In the genomic region with DNA sequence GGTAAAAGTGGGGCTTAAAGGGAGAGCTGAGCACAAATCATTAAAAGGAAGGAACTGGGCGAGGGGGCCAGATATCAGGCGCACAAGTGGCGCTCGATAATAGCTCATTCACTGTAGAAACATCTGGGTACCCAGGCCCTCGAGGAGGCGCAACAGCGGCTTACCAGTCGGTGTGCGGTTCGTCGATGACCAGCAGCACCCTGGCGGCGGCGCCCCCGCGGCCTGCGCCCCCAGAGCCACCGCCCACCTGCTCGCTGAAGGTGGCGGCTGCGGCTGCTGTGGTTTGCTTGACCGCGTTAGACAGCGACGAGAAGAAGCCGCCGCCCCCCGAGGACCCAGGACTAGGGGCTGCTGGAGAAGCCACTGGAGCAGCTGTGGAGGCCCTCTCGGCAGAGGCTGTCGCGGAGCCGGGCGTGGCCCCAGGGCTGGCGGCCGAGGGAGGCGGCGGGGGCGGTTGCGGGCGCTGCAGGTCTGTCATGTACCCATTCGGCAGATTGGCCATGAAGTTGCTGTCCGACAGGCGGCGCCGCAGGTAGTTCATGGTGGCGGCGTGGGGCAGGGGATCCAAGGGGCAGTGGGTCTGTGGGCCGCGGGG, we compare ENCODE assay signal across 8 mouse cellular contexts. TPM values are rescaled to one million over a fixed set of nuclear protein-coding genes. Genes with fewer than 3 reads are reported as not detected.
A peak's percentile ranks its signal among the peaks of the same experiment; 100 is the strongest.
DNase-seq lines count a peak whose midpoint lies in the region; ATAC-seq and TF ChIP-seq lines count a peak whose summit lies in the region.

No protein-coding gene starts in this region.

- WGBS in cerebellum, adult 2 months: under 1% methylated on average over 40 of the region's 49 CpGs
- WGBS in lung, embryonic 15.5 days: 22% methylated on average over 41 of the region's 49 CpGs
- WGBS in forebrain, embryonic 16.5 days: 13% methylated on average over 44 of the region's 49 CpGs
- 15% methylated on average over 47 of the region's 49 CpGs for WGBS in liver, embryonic 15.5 days (ENCODE audit: insufficient replicate concordance)

- no peak overlapping the region for H3K9ac ChIP-seq in lung, embryonic 15.5 days
- H3K9ac ChIP-seq in forebrain, embryonic 16.5 days (replicated peaks; ENCODE audit: low read depth, low read length): peak overlapping the region; percentile 67
- H3K9ac ChIP-seq in liver, embryonic 15.5 days: no peak overlapping the region

- peak overlapping the region; percentile 36 for H3K27ac ChIP-seq in cerebellum, adult 2 months (ENCODE audit: insufficient read depth, low read length)
- H3K27ac ChIP-seq in lung, embryonic 15.5 days: no peak overlapping the region
- H3K27ac ChIP-seq in forebrain, embryonic 16.5 days (ENCODE audit: low read length): peak overlapping the region; percentile 66
- H3K27ac ChIP-seq in liver, embryonic 15.5 days (replicated peaks): no peak overlapping the region

- ATAC-seq in lung, embryonic 15.5 days (ENCODE audit: borderline replicate concordance, extremely low read depth, low FRiP score, low TSS enrichment): peak; percentile 65
- ATAC-seq in forebrain, embryonic 16.5 days: peak; percentile 58
- ATAC-seq in liver, embryonic 15.5 days (ENCODE audit: insufficient read depth): no peak

- H3K4me1 ChIP-seq in cerebellum, adult 2 months (ENCODE audit: control insufficient read depth, insufficient read depth, low read length): peaks cover 7% of the 10 kb centered on the region; the same call in 1 of the 2 replicates
- no peaks in the 10 kb centered on the region; the same call in 1 of the 2 replicates for H3K4me1 ChIP-seq in lung, embryonic 15.5 days
- H3K4me1 ChIP-seq in forebrain, embryonic 16.5 days (replicated peaks; ENCODE audit: control insufficient read depth, insufficient read depth, low read length): peaks cover 9% of the 10 kb centered on the region; the same call in 1 of the 2 replicates
- H3K4me1 ChIP-seq in liver, embryonic 15.5 days (replicated peaks): no peaks in the 10 kb centered on the region

- TF ChIP-seq POLR2A in cerebellum, adult 2 months (IDR thresholded peaks at IDR 0.05; ENCODE audit: borderline replicate concordance, insufficient read depth, low read length): no peak

- peak overlapping the region; percentile 79 for H3K4me2 ChIP-seq in lung, embryonic 15.5 days
- peak overlapping the region; percentile 60 for H3K4me2 ChIP-seq in forebrain, embryonic 16.5 days (ENCODE audit: low read length)
- H3K4me2 ChIP-seq in liver, embryonic 15.5 days: peak overlapping the region; percentile 56

- no peak for TF ChIP-seq CTCF in cerebellum, adult 2 months (IDR thresholded peaks at IDR 0.05; ENCODE audit: borderline replicate concordance, insufficient read depth, low read depth, low read length)

- H3K36me3 ChIP-seq in lung, embryonic 15.5 days: no peaks in the 10 kb centered on the region
- H3K36me3 ChIP-seq in forebrain, embryonic 16.5 days (ENCODE audit: control insufficient read depth, insufficient read depth): no peaks in the 10 kb centered on the region
- H3K36me3 ChIP-seq in liver, embryonic 15.5 days (replicated peaks): no peaks in the 10 kb centered on the region

- no peaks in the 10 kb centered on the region for H3K27me3 ChIP-seq in cerebellum, adult 2 months (ENCODE audit: control insufficient read depth, insufficient read depth, low read length)
- no peaks in the 10 kb centered on the region; the same call in 1 of the 2 replicates for H3K27me3 ChIP-seq in lung, embryonic 15.5 days
- no peaks in the 10 kb centered on the region for H3K27me3 ChIP-seq in forebrain, embryonic 16.5 days (replicated peaks; ENCODE audit: control insufficient read depth, insufficient read depth, low read length)
- peaks cover 48% of the 10 kb centered on the region for H3K27me3 ChIP-seq in liver, embryonic 15.5 days

- H3K9me3 ChIP-seq in lung, embryonic 15.5 days: no peaks in the 10 kb centered on the region
- H3K9me3 ChIP-seq in forebrain, embryonic 16.5 days (ENCODE audit: control insufficient read depth, low read length): no peaks in the 10 kb centered on the region
- no peaks in the 10 kb centered on the region for H3K9me3 ChIP-seq in liver, embryonic 15.5 days (replicated peaks)

- peak overlapping the region; percentile 82 for H3K4me3 ChIP-seq in cerebellum, adult 2 months (replicated peaks; ENCODE audit: insufficient read depth, low read depth, low read length)
- peak overlapping the region; percentile 37 for H3K4me3 ChIP-seq in lung, embryonic 15.5 days
- peak overlapping the region; percentile 66 for H3K4me3 ChIP-seq in forebrain, embryonic 16.5 days (replicated peaks; ENCODE audit: low read length)
- H3K4me3 ChIP-seq in liver, embryonic 15.5 days (replicated peaks): peak overlapping the region; percentile 36

- intact Hi-C loops in gastrocnemius, postnatal 14 days (cut with DNase I; ENCODE audit: low total_unique reads): no loop called here

- DNase-seq in cerebellum, adult 2 months: no peak
- DNase-seq in cerebellum, adult 11-12 months: no peak
- DNase-seq in lung, postnatal 10 days: no peak
- DNase-seq in ovary, postnatal 14 days (ENCODE audit: low spot score): no peak
- DNase-seq in gastrocnemius, postnatal 14 days: no peak

RNA-seq across cellular contexts. Expression of gene Syn1, which starts 0.5 kb away (rescaled TPM):
- polyA plus RNA-seq in cerebellum, adult 2 months (2012; rRNA removed): 164 and 171 TPM in 2 replicates
- polyA plus RNA-seq in lung, embryonic 15.5 days (2015; fragmentation: Nextera tagmentation; extraction: Ambion mirVana): 0.21 and 0.39 TPM in 2 replicates
- polyA plus RNA-seq in forebrain, embryonic 16.5 days (2015; fragmentation: Nextera tagmentation; extraction: Ambion mirVana): 37.5 and 37.7 TPM in 2 replicates
- 0.06 and 0.09 TPM in 2 replicates for polyA plus RNA-seq in liver, embryonic 15.5 days (2015; fragmentation: Nextera tagmentation; extraction: Ambion mirVana)
- total RNA-seq in gastrocnemius, postnatal 14 days (2021): under 1 TPM; 0.20 to 0.29 TPM

RNA-seq across cellular contexts. Expression of gene Cfp, which starts 11.0 kb away (rescaled TPM):
- polyA plus RNA-seq in cerebellum, adult 2 months (2012; rRNA removed): 31.1 and 32.5 TPM in 2 replicates
- polyA plus RNA-seq in lung, embryonic 15.5 days (2015; fragmentation: Nextera tagmentation; extraction: Ambion mirVana): 7.0 and 7.4 TPM in 2 replicates
- polyA plus RNA-seq in forebrain, embryonic 16.5 days (2015; fragmentation: Nextera tagmentation; extraction: Ambion mirVana): 4.4 and 6.4 TPM in 2 replicates
- polyA plus RNA-seq in liver, embryonic 15.5 days (2015; fragmentation: Nextera tagmentation; extraction: Ambion mirVana): 39.0 and 51.4 TPM in 2 replicates
- total RNA-seq in gastrocnemius, postnatal 14 days (2021): 1 to 10 TPM; 4.3 to 4.4 TPM

RNA-seq across cellular contexts. Expression of gene Elk1, which starts 30.1 kb away (rescaled TPM):
- 35.5 and 42.0 TPM in 2 replicates for polyA plus RNA-seq in cerebellum, adult 2 months (2012; rRNA removed)
- 10.9 and 12.5 TPM in 2 replicates for polyA plus RNA-seq in lung, embryonic 15.5 days (2015; fragmentation: Nextera tagmentation; extraction: Ambion mirVana)
- 24.1 and 27.4 TPM in 2 replicates for polyA plus RNA-seq in forebrain, embryonic 16.5 days (2015; fragmentation: Nextera tagmentation; extraction: Ambion mirVana)
- polyA plus RNA-seq in liver, embryonic 15.5 days (2015; fragmentation: Nextera tagmentation; extraction: Ambion mirVana): 2.2 TPM in 2 replicates
- total RNA-seq in gastrocnemius, postnatal 14 days (2021): 1 to 10 TPM; 6.4 to 7.3 TPM

RNA-seq across cellular contexts. Expression of gene Uxt, which starts 41.5 kb away (rescaled TPM):
- 14.9 and 16.7 TPM in 2 replicates for polyA plus RNA-seq in cerebellum, adult 2 months (2012; rRNA removed)
- polyA plus RNA-seq in lung, embryonic 15.5 days (2015; fragmentation: Nextera tagmentation; extraction: Ambion mirVana): 49.7 and 49.9 TPM in 2 replicates
- polyA plus RNA-seq in forebrain, embryonic 16.5 days (2015; fragmentation: Nextera tagmentation; extraction: Ambion mirVana): 36.4 and 39.8 TPM in 2 replicates
- polyA plus RNA-seq in liver, embryonic 15.5 days (2015; fragmentation: Nextera tagmentation; extraction: Ambion mirVana): 31.1 and 38.3 TPM in 2 replicates
- 10 to 100 TPM; 22.2 to 26.2 TPM for total RNA-seq in gastrocnemius, postnatal 14 days (2021)

RNA-seq across cellular contexts. Expression of gene Timp1, which starts 50.4 kb away (rescaled TPM):
- polyA plus RNA-seq in cerebellum, adult 2 months (2012; rRNA removed): 1.1 and 1.9 TPM in 2 replicates
- 26.4 and 27.0 TPM in 2 replicates for polyA plus RNA-seq in lung, embryonic 15.5 days (2015; fragmentation: Nextera tagmentation; extraction: Ambion mirVana)
- polyA plus RNA-seq in forebrain, embryonic 16.5 days (2015; fragmentation: Nextera tagmentation; extraction: Ambion mirVana): 2.4 and 3.4 TPM in 2 replicates
- 2.0 and 2.2 TPM in 2 replicates for polyA plus RNA-seq in liver, embryonic 15.5 days (2015; fragmentation: Nextera tagmentation; extraction: Ambion mirVana)
- 1 to 10 TPM; 4.8 to 5.8 TPM for total RNA-seq in gastrocnemius, postnatal 14 days (2021)

Comparison
In these comparisons a context has a peak if more than half of its experiments do, and no peak if none do; other contexts are left out.
1. H3K27ac ChIP-seq: peak in cerebellum, adult 2 months (single experiment) and forebrain, embryonic 16.5 days (single experiment); none in lung, embryonic 15.5 days (single experiment) and liver, embryonic 15.5 days (single experiment).
2. RNA of gene Syn1, which starts 0.5 kb away (polyA plus RNA-seq): 164 to 171 TPM in cerebellum, adult 2 months and 37.5 to 37.7 TPM in forebrain, embryonic 16.5 days; 0.21 to 0.39 TPM in lung, embryonic 15.5 days and 0.06 to 0.09 TPM in liver, embryonic 15.5 days; every median in the first group is over 10 times any median in the second.
3. Peak in every context shown above with its lines, with median percentiles within 50 percentile points of each other: H3K4me3 ChIP-seq and H3K4me2 ChIP-seq.